Mouse (Mus musculus): ENCODE measurements around the gene Rtl8b.

DNA sequence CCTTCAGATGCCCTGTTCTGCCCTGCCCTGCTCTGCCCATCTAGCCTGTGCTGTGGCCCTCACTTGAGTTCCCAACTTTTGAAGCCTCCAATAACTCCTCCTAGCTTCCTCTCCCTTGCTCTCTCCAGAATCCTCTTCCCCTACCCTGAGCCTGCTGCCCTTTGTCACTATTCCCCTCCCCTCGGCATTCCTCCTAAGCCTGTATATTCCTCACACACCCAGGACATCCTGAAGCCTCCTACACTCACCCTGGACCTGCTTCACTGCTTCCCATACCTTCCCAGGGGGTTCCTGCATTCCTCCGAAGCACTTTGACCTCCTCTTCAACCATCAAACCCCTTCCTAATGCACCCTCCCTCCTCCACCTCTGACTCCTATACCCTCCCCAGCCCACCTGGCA is 21.9 kb upstream of the Rtl8b start:
- TF ChIP-seq CTCF (IDR thresholded peaks at IDR 0.05; ENCODE audit: low read depth, low read length): no peak
- no peak for TF ChIP-seq POLR2A (IDR thresholded peaks at IDR 0.05; ENCODE audit: insufficient read depth, low read length)
- no peak for TF ChIP-seq EP300 (IDR thresholded peaks at IDR 0.05; ENCODE audit: insufficient read depth, low read depth, low read length)

Data from ES-Bruce4 (cell line).